Mouse (Mus musculus) lung, adult 2 months (tissue): ENCODE measurements around the gene Ly6g6d. TPM values are rescaled to one million over a fixed set of nuclear protein-coding genes. Genes with fewer than 3 reads are reported as not detected.

Source experiments
- DNase-seq: peaks from one replicate; pipeline ENCODE4 v3.0.0; 2022
- H3K4me1 ChIP-seq: fragments of 200-500 bp; 2 replicates; pipeline ENCODE4 v1.6.1; 2011; ENCODE audit warnings: low read length; ENCODE audit not compliant: control insufficient read depth, insufficient read depth
- H3K4me3 ChIP-seq: fragments of 200-500 bp; replicated peaks from 2 replicates; pipeline ENCODE3; 2011; ENCODE audit warnings: low read depth, mild to moderate bottlenecking, control low read depth, low read length; ENCODE audit errors: extremely low read depth
- CTCF ChIP-seq: fragments of 200-500 bp; IDR thresholded peaks from 2 replicates; pipeline ENCODE4 v1.5.1; 2011; ENCODE audit warnings: mild to moderate bottlenecking, low read length, control low read depth; ENCODE audit not compliant: insufficient read depth
- POLR2A ChIP-seq: fragments of 200-500 bp; IDR thresholded peaks from 2 replicates; pipeline ENCODE4 v1.6.1; 2011; ENCODE audit warnings: low read depth, mild to moderate bottlenecking, control low read depth, low read length, borderline replicate concordance; ENCODE audit errors: extremely low read depth
- WGBS: fragments of 180-500 bp; shearing (Covaris S2); methylation state at CpG from one replicate; pipeline ENCODE4 v1.1.7; 2018; 5-methylcytosine and 5-hydroxymethylcytosine counted together
- polyA plus RNA-seq: library from polyadenylated mRNA; depleted of rRNA; stranded (reverse); fragments of >200 nt; gene quantifications from 2 replicates; pipeline ENCODE4 v1.2.3, GENCODE M21; 2012

Gene Ly6g6d
- polyA plus RNA-seq, 1 experiment, result 14.5 TPM

- no peak for DNase-seq
- TF ChIP-seq POLR2A (no peak), CTCF (peak; percentile 44)
- Histone ChIP-seq H3K4me3 (no peak within 1 kb of the TSS), H3K4me1 (peaks cover 3% of the 10 kb centered on the region; the same call in 1 of the 2 replicates)
- 81% methylated on average over 8 of the region's 8 CpGs for WGBS
Observed at GRCm38 (mm10) chr17:35115046-35116019, 37.5 kb upstream of the Ly6g6d start, which contains the start of gene Ly6g5b. Gene Ly6g5b, minus strand, starts transcription at chr17:35115428.

- TF ChIP-seq POLR2A (no peak), CTCF (no peak)
- WGBS, result 50% methylated on average over 9 of the region's 9 CpGs
- Histone ChIP-seq H3K4me1 (no peaks in the 10 kb centered on the region), H3K4me3 (peak overlapping the region; percentile 36)
- DNase-seq, result no peak
Observed at GRCm38 (mm10) chr17:35111774-35112173, 33.9 kb upstream of the Ly6g6d start.

GRCm38 (mm10) chr17:35108097-35108496 is 30.2 kb upstream of the Ly6g6d start, which contains the start of gene Ly6g5c:
Gene Ly6g5c, plus strand, starts transcription at chr17:35108279.
- no peak for DNase-seq
- WGBS, result 87% methylated on average over 6 of the region's 6 CpGs
- H3K4me1 ChIP-seq, result no peaks in the 10 kb centered on the region
- TF ChIP-seq CTCF, result no peak
- TF ChIP-seq POLR2A, result no peak
- no peak within 1 kb of the TSS for H3K4me3 ChIP-seq

- TF ChIP-seq POLR2A (no peak), CTCF (no peak)
- Histone ChIP-seq H3K4me3 (no peak overlapping the region), H3K4me1 (no peaks in the 10 kb centered on the region)
- DNase-seq, result no peak
- 66% methylated on average over 3 of the region's 3 CpGs for WGBS
Observed at GRCm38 (mm10) chr17:35106522-35106921, 28.7 kb upstream of the Ly6g6d start.

GRCm38 (mm10) chr17:35105740-35106389 is 28.0 kb upstream of the Ly6g6d start:
- TF ChIP-seq POLR2A (no peak), CTCF (peak; percentile 66; the same call in 1 of the 2 replicates)
- no peak for DNase-seq
- Histone ChIP-seq H3K4me3 (no peak overlapping the region), H3K4me1 (no peaks in the 10 kb centered on the region)
- 30% methylated on average over 13 of the region's 13 CpGs for WGBS

- TF ChIP-seq POLR2A (no peak), CTCF (no peak)
- 74% methylated on average over 6 of the region's 6 CpGs for WGBS
- Histone ChIP-seq H3K4me1 (no peaks in the 10 kb centered on the region), H3K4me3 (no peak overlapping the region)
- DNase-seq, result no peak
Observed at GRCm38 (mm10) chr17:35104754-35105153, 26.9 kb upstream of the Ly6g6d start.

GRCm38 (mm10) chr17:35104079-35104478 is 26.2 kb upstream of the Ly6g6d start:
- Histone ChIP-seq H3K4me3 (no peak overlapping the region), H3K4me1 (no peaks in the 10 kb centered on the region)
- WGBS, result 89% methylated on average over 7 of the region's 7 CpGs
- no peak for DNase-seq
- TF ChIP-seq CTCF (no peak), POLR2A (no peak)

GRCm38 (mm10) chr17:35103221-35103690 is 25.4 kb upstream of the Ly6g6d start:
- WGBS, result 60% methylated on average over 6 of the region's 6 CpGs
- Histone ChIP-seq H3K4me3 (no peak overlapping the region), H3K4me1 (no peaks in the 10 kb centered on the region)
- no peak for DNase-seq
- TF ChIP-seq CTCF (no peak), POLR2A (no peak)

- H3K4me1 ChIP-seq, result no peaks in the 10 kb centered on the region
- WGBS, result 73% methylated on average over 8 of the region's 8 CpGs
- DNase-seq, result no peak
- TF ChIP-seq POLR2A (no peak), CTCF (no peak)
- no peak overlapping the region for H3K4me3 ChIP-seq
Observed at GRCm38 (mm10) chr17:35102299-35102698, 24.4 kb upstream of the Ly6g6d start.

GRCm38 (mm10) chr17:35101161-35101560 is 23.3 kb upstream of the Ly6g6d start:
- 81% methylated on average over 11 of the region's 11 CpGs for WGBS
- H3K4me3 ChIP-seq, result no peak overlapping the region
- no peaks in the 10 kb centered on the region for H3K4me1 ChIP-seq
- no peak for DNase-seq
- TF ChIP-seq CTCF (no peak), POLR2A (no peak)
